In genomic region chr13:5345712-5346111, GRCm38 (mm10) we compare ENCODE assay signal across 14 mouse cellular contexts.
DNase-seq lines count a peak whose midpoint lies in the region; TF ChIP-seq lines count a peak whose summit lies in the region.
"Had no signal": no experiment of that assay in that cellular context is flagged by ENCODE, and none has a peak within 500 bp of the region (broad histone marks: within the 10 kb centered on the region; RNA-seq: fewer than 3 reads in every experiment).

No protein-coding gene starts in this region.

- H3K4me1 ChIP-seq in lung, adult 2 months (ENCODE audit: control insufficient read depth, insufficient read depth, low read length): no peaks in the 10 kb centered on the region
- H3K4me1 ChIP-seq: hindbrain, embryonic 12.5 days had no signal

- TF ChIP-seq CTCF in gastrocnemius, adult 2 months (IDR thresholded peaks at IDR 0.05): no peak
- TF ChIP-seq CTCF in lung, adult 2 months (IDR thresholded peaks at IDR 0.05; ENCODE audit: insufficient read depth, low read length): no peak

- DNase-seq in gastrocnemius, adult 2 months: no peak
- DNase-seq in gastrocnemius, postnatal 36 days: no peak
- DNase-seq in lung, postnatal 14 days: peak; percentile 4
- no peak for DNase-seq in lung, adult 2 months
- DNase-seq in embryo, embryonic 10.5 days (ENCODE audit: low spot score): peak; percentile 36
- DNase-seq in skeletal muscle tissue, adult 2 months (ENCODE audit: low read depth, low spot score): peak; percentile 35
- no peak for DNase-seq in right cerebral cortex, postnatal 4 days
- no peak for DNase-seq in spleen, postnatal 10 days (ENCODE audit: low spot score in 2 of 2)
- DNase-seq: cerebellum, postnatal 25 days; forebrain, postnatal 0 days; gastrocnemius, postnatal 14 days; kidney, postnatal 25 days; thymus, postnatal 25 days had no signal

- no peak for TF ChIP-seq POLR2A in lung, adult 2 months (IDR thresholded peaks at IDR 0.05; ENCODE audit: borderline replicate concordance, extremely low read depth, low read depth, low read length)

- intact Hi-C loops in gastrocnemius, adult 2 months (cut with DNase I): no loop called here
- intact Hi-C loops in gastrocnemius, postnatal 36 days (cut with DNase I): no loop called here

- no peak overlapping the region for H3K4me3 ChIP-seq in gastrocnemius, adult 2 months
- H3K4me3 ChIP-seq in lung, adult 2 months (replicated peaks; ENCODE audit: extremely low read depth, low read depth, low read length): no peak overlapping the region
- H3K4me3 ChIP-seq: hindbrain, embryonic 12.5 days had no signal

- H3K27ac ChIP-seq in gastrocnemius, adult 2 months: peak overlapping the region; percentile 67
- H3K27ac ChIP-seq: hindbrain, embryonic 12.5 days had no signal

- WGBS in lung, adult 2 months: 54% methylated on average over 4 of the region's 4 CpGs

Comparison
In these comparisons a context has a peak if more than half of its experiments do, and no peak if none do; other contexts are left out.
1. DNase-seq: peak in lung, postnatal 14 days (single experiment), embryo, embryonic 10.5 days (single experiment) and skeletal muscle tissue, adult 2 months (single experiment); none in gastrocnemius, adult 2 months (single experiment), gastrocnemius, postnatal 36 days (0 of 2), lung, adult 2 months (single experiment), right cerebral cortex, postnatal 4 days (single experiment) and spleen, postnatal 10 days (0 of 2).